Mouse (Mus musculus): Measurements from ENCODE around the gene Arl15.

The Arl15 gene

GRCm38 (mm10) chr13:114053261-114053660 lies 259.0 kb downstream of the Arl15 start:
- DNase-seq (ENCODE audit: low spot score in 2 of 2): no peak

- no peak for DNase-seq (ENCODE audit: low spot score in 2 of 2)
Measured at GRCm38 (mm10) chr13:114055686-114056085, 261.4 kb downstream of the Arl15 start.

- DNase-seq (ENCODE audit: low spot score in 2 of 2): no peak
Measured at GRCm38 (mm10) chr13:114060258-114060657, 266.0 kb downstream of the Arl15 start.

- no peak for DNase-seq (ENCODE audit: low spot score in 2 of 2)
Measured at GRCm38 (mm10) chr13:114061234-114061633, 266.9 kb downstream of the Arl15 start.

- DNase-seq (ENCODE audit: low spot score in 2 of 2): no peak
Measured at GRCm38 (mm10) chr13:114064069-114064468, 269.8 kb downstream of the Arl15 start.

GRCm38 (mm10) chr13:114065012-114065411 lies 270.7 kb downstream of the Arl15 start:
- DNase-seq (ENCODE audit: low spot score in 2 of 2): no peak

- DNase-seq (ENCODE audit: low spot score in 2 of 2): no peak
Measured at GRCm38 (mm10) chr13:114068421-114068820, 274.1 kb downstream of the Arl15 start.

GRCm38 (mm10) chr13:114071439-114071838 lies 277.1 kb downstream of the Arl15 start:
- DNase-seq (ENCODE audit: low spot score in 2 of 2): no peak

- DNase-seq (ENCODE audit: low spot score in 2 of 2): no peak
Measured at GRCm38 (mm10) chr13:114074471-114074870, 280.2 kb downstream of the Arl15 start.

GRCm38 (mm10) chr13:114075724-114076384 lies 281.5 kb downstream of the Arl15 start:
- DNase-seq (ENCODE audit: low spot score in 2 of 2): peak; percentile 21 to 44

GRCm38 (mm10) chr13:114077181-114077580 lies 282.9 kb downstream of the Arl15 start:
- DNase-seq (ENCODE audit: low spot score in 2 of 2): no peak

- no peak for DNase-seq (ENCODE audit: low spot score in 2 of 2)
Measured at GRCm38 (mm10) chr13:114077584-114078270, 283.4 kb downstream of the Arl15 start.

- no peak for DNase-seq (ENCODE audit: low spot score in 2 of 2)
Measured at GRCm38 (mm10) chr13:114078851-114079250, 284.5 kb downstream of the Arl15 start.

GRCm38 (mm10) chr13:114079751-114080150 lies 285.4 kb downstream of the Arl15 start:
- DNase-seq (ENCODE audit: low spot score in 2 of 2): no peak

GRCm38 (mm10) chr13:114080491-114080890 lies 286.2 kb downstream of the Arl15 start:
- no peak for DNase-seq (ENCODE audit: low spot score in 2 of 2)

- DNase-seq (ENCODE audit: low spot score in 2 of 2): no peak
Measured at GRCm38 (mm10) chr13:114083570-114084138, 289.3 kb downstream of the Arl15 start.

GRCm38 (mm10) chr13:114085442-114085841 lies 291.1 kb downstream of the Arl15 start:
- no peak for DNase-seq (ENCODE audit: low spot score in 2 of 2)

- DNase-seq (ENCODE audit: low spot score in 2 of 2): no peak
Measured at GRCm38 (mm10) chr13:114086325-114086724, 292.0 kb downstream of the Arl15 start.

GRCm38 (mm10) chr13:114086801-114087200 lies 292.5 kb downstream of the Arl15 start:
- no peak for DNase-seq (ENCODE audit: low spot score in 2 of 2)

- DNase-seq (ENCODE audit: low spot score in 2 of 2): peak in 1 of 2 experiments; percentile 19
Measured at GRCm38 (mm10) chr13:114087696-114088465, 293.6 kb downstream of the Arl15 start.

GRCm38 (mm10) chr13:114090786-114091185 lies 296.5 kb downstream of the Arl15 start:
- DNase-seq (ENCODE audit: low spot score in 2 of 2): no peak

- DNase-seq (ENCODE audit: low spot score in 2 of 2): no peak
Measured at GRCm38 (mm10) chr13:114091231-114091630, 296.9 kb downstream of the Arl15 start.
